Mouse (Mus musculus) bone marrow macrophage, adult 2 months (primary cell): Measurements from ENCODE around the gene Gse1.

Experiments
- CTCF ChIP-seq: IDR thresholded peaks from 2 replicates; pipeline ENCODE4 v1.5.1; 2012; ENCODE audit warnings: low read depth, mild to moderate bottlenecking, low read length, moderate library complexity
- POLR2A ChIP-seq: IDR thresholded peaks from 2 replicates; pipeline ENCODE4 v1.6.1; 2012; ENCODE audit warnings: mild to moderate bottlenecking, low read depth, low read length, borderline replicate concordance

- TF ChIP-seq POLR2A (no peak), CTCF (peak; percentile 94)
Measured at GRCm38 (mm10) chr8:120321724-120322123, 93.5 kb downstream of the Gse1 start.
